Mouse (Mus musculus) CH12F3 (cell line): ENCODE measurements around the gene Sem1.
"Not testable (repeated sequence)": the region's sequence is repeated elsewhere in the genome, so short reads cannot be mapped to it uniquely, and the experiment has no call there.

ENCODE experiments used
- in situ Hi-C: fragments of 300-500 bp; cut with MboI; formaldehyde crosslinking; loops from 2 replicates; pipeline ENCODE4 v1.14.3; 2020; ENCODE audit warnings: low sequenced_read_pairs

Sem1 gene

DNA sequence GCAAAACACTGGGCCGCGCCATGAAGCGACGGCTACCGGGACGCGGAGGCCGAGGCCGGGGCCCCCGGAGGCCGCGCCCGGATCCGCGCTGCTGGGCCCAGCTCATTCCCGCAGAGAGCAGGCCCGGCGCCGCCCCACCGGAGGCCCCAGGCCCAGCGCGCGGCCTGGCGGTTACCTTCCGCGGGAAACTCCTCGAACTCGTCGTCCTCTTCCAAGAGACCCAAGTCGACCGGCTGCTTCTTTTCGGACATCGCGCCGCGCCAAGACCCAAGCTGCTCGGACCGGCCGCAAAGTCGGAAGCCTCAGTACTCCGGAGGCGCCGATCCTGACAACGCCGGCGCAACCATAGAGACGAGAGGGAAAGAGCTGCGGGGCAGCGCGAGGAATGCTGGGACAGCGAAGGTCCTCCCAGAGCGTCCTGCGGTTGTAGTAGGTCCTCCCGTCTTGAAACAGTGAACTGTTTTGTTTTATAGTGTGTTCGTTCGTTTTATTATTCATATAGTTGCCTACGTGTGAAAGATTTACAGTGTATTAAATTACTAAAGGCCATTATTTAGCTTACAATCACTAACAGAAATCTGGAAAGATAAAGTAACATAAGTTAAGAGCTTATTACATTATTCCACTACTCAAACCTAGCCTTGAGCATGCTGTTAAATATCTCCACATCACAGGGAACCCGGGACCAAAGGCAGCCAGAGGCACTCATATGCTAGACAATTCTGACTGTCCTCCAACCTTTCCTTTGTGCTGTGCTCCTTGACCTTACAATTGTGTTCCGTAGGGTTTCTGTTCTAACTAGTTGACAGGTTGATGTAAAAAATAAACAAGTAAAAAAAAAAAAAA is at the start of gene Sem1:
Gene Sem1, minus strand, starts transcription at position 360 of the 846 bp plus-strand sequence.
- in situ Hi-C loops, result no loop called here

DNA sequence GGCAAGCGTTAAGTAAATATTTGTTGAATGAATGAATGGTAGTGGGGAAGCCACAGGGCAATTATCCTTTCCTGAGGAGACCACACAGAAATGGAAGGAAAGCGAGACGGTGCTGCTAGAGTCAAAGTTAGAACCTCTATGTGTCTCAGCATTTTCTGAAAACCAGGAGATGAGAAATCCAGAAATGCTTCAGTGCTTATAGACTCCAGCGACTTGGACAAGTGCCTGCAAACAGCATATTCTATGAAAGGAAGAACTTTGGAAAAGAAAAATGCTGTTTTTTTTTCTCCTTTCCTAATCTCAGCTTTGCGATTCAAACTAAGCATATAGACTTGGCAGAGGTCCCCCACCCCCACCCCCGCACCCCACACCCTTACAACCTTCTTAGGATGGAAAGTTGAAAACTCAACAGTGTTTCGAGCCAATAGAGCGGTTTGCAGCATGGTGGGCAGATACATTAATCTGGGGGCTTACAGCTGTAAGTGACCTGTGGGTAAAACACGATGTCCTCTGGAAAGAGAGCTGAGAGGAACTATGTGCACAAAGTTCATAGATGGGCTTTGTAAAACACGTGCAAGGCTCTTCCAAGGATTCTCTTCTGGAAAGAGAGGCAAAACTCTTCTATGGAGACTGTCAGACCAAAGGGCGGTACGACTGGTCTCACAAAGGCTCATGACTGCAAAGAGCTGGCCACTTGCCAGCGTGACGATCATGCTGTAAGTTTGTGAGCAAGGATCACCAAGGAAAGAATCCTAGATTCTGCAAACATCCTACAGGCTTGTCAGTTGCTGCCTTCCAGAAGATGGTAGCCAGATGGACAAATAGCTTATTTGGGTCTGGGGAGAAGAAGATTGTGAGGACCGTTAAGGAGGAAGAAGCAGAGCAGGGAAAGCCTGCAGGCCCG is 44.6 kb upstream of the Sem1 start:
- in situ Hi-C loops, result no loop called here

DNA sequence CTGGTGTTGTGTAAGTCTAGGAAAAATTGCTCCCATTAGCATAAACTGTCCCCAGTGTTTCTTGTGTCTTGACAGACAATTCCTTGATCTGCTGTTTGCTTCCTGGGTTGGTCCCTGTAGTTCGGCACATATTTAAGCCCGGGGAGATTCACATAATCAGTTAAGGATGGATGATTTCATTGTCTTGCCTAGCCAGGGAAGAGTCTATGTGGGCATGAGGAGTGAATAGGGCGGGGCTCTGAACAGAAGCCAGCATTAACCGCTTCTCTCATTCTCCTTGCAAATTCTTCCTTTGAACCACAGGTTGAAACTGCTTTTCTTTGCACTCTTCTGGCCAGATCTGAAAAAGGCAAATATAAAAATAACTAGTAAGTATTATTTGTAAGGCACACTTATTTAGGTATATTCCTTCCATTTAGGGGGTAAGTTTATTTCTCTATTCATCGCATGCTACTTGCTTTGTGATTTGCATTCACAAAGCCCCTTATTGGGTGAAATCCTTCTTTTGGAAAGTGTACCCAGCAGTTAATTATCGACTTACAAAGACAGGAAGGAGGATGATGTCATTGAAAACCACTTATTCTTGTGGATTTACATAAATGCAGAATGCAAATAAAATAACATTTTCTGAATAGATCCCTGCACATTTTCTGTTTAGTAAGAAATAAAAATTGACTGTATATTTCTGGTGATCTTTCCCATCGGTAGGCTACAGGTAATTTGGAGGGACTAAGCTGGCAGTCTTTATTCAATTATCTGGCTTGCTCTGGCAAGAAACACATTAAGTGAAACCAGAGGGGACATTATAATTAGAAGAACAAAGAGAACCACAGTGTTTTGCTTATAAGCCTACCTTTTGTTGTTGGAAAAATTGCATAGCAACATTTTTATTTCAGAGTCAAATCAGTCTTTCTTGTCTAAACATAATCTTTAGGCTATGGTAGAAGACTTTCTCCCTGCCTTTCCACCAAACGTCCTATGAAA is 25.4 kb upstream of the Sem1 start:
- in situ Hi-C loops, result no loop called here

DNA sequence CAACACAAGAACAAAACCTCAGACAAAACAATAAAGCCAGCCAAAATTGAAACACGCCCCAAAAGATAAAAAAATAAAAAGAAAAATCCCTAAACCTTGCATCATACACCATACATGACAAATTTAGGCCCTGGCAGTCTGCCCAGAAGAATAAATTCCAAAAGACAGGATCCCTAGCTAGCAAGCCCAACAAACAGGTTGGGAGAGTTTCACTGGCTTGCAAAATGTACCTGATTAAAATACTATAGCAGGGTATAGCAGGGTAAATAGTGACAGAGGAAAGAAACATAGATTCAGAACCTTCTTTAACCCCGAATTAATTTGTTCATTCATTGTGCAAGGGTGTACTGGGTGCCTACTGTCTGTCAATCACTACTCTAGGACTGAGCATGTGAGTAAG is 7.8 kb upstream of the Sem1 start:
- in situ Hi-C loops, result no loop called here

DNA sequence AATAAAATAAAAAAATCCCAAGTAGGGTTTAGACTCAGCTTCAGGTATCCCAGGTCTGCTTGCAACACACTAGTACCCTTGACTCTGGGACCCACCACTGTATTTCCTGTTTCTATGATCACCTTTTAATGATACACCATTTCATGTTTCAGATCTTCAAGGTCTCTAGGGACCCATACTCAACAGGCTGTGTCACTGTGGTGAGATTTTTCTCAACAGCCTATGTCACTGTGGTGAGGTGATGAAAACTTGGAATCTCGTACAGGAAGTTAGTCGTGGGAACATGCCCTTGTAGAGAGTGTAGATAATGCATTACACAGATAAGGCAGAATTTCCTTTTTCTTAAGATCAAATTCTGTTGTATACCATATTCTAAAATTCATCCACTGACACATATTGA is 3.4 kb upstream of the Sem1 start:
- in situ Hi-C loops, result no loop called here

DNA sequence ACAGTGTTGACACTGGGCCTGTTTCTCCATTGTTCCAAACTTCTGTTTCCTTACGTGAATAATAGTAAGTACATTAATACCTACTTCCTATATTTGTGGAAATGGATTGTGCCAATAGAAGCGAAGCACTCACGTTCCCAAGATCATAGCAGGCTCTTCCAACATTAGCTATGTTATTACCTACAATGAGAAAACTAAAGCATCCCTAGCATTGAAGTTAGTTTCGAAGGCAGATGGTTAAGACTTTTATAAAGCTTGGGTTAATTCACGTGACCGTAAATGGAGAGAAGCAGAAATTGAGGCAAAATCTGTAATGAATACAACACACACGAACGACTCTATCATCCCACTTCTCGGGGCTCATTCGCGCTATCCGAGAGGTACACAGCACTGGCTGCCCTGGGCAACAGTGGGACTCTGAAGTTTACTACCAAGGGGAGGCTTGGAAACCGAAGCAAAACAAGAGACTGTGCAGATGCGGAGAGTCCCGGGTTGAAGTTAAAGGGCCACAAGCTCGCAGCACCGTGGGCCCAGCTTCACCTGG is 650 bp downstream of the Sem1 start:
- in situ Hi-C loops, result no loop called here

- in situ Hi-C loops, result no loop called here
Observed at GRCm38 (mm10) chr6:6577291-6577690, 1.2 kb downstream of the Sem1 start.

DNA sequence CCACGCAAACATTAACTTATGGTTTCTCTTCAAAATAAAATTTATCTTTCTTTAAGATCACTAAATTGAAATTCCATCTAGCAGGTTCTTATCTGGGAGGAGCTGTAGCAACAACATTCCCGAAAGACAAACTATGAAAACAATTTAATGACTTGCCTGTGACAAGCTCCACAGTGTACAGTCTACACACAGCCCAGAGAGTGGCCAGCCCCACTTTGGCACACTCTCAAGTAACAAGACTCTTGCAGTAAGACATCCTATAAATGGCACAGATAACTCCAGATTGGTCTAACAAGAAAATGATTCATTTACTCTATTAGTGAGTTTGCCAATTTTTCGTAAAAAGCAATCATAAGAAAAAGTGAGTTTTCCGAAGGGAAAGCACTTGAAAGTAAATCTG is 2.7 kb downstream of the Sem1 start:
- in situ Hi-C loops, result no loop called here

DNA sequence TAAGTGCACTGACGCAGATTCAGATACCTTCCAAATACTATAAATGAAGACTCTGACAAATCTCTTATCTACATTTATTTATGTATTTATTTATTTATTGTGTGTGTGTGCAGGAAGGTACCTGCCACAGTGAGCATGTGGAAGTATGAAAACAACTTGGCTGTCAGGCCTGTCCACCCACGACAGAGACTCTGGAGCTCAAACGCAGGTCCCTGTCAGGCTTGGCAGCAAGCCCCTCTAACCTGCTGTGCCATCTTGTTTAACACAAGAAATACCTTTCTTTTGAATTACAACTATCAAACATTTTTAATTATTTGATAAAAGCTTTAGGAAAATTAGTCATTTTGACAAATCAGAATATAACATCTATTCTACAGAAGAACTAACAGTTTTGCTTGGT is 10.0 kb downstream of the Sem1 start:
- in situ Hi-C loops, result no loop called here

DNA sequence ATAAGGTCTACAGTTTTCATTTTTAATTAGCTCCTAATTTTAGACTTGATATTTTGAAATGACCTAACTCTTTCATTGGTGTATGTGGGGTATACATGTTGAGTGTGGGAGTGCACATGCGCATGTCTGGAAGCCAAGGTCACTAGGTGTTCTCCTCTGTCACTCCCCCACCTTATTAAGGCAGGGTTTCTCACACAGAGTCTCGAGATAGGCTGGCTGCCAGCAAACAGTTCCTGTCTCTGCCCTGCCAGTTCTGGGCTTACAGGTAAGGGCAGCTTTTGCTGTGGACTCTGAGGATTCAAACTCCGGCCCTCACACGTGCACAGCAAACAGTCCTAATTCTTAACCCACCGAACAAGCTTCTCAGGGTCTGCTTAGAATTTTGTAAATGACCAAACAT is 14.8 kb downstream of the Sem1 start:
- in situ Hi-C loops, result no loop called here

DNA sequence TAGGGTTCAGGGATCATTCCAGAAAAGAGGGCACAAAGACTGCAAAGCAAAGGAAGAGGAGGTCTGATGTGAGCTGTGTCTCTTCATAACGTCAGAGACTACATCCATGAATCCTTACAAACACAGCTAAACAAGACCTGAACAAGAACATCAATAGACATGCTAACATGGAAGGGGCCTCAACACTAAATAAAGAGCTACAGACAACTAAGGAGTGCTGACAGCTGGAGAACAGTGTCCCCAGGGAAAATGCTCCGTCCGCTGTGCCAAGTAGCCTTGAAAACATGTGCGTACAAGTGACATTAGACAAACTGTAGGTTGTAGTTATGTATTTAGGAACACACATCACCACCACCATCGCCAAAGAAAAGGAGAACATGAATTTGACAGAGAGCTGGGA is 15.7 kb downstream of the Sem1 start:
- in situ Hi-C loops, result no loop called here

DNA sequence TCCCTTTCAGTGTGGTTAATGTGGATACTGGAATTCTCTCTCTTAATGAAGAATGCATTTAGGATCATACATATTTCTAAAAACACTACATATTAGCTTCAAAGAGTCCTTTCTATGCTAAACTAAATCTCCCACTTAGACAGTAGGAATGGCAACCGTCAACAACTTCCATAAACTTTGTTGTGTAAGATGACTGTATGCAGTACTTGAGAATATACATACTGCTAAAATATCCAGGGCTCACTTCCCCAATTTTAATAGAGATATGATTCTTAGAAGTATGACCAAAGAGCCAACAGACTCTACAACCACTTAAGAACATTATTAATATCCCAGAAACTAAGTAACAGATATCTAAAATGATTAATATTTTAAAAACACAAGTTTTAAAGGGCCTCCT is 20.8 kb downstream of the Sem1 start:
- in situ Hi-C loops, result no loop called here

- in situ Hi-C loops, result no loop called here
Observed at GRCm38 (mm10) chr6:6552006-6552405, 26.5 kb downstream of the Sem1 start.

- in situ Hi-C loops, result no loop called here
Observed at GRCm38 (mm10) chr6:6547997-6548396, 30.5 kb downstream of the Sem1 start.

DNA sequence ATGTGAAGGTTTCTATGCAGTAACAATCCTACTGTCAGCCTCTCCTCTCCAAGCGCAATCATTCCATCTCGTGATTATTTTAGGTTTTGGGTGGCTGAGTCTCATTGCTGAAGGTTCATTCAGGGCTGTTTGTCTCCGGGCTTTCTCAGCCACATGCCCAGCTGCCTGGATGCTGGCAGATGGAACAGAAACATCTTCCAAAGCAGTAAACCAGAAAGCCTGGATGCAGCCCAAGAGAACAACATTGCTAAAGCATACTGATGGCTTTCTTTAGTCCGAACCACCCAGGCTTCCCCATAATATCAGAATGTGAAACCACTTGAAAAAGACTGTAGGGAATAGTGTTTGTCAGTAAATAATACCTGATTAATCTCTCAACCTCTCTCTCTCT is 34.2 kb downstream of the Sem1 start:
- in situ Hi-C loops, result no loop called here

- in situ Hi-C loops, result no loop called here
Observed at GRCm38 (mm10) chr6:6543606-6544254, 34.7 kb downstream of the Sem1 start.

- in situ Hi-C loops, result no loop called here
Observed at GRCm38 (mm10) chr6:6542133-6542532, 36.3 kb downstream of the Sem1 start.

GRCm38 (mm10) chr6:6536781-6537466 is 41.5 kb downstream of the Sem1 start:
- in situ Hi-C loops, result no loop called here

DNA sequence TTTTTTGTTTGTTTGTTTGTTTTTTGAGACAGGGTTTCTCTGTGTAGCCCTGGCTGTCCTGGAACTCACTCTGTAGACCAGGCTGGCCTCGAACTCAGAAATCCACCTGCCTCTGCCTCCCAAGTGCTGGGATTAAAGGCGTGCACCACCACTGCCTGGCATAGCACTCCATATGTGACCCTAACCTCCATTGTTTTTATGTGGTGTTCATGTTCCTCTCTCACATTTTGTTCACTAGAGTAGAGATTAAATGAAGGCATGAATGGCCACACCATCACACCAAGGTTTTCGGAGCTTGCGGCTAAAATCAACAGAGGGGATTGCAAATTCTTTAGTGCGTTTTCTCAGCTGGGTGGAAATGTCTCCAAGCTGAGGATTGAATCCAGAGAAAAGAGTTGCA is 42.1 kb downstream of the Sem1 start:
- in situ Hi-C loops, result not testable (repeated sequence)
